Mouse (Mus musculus) liver, embryonic 16.5 days (tissue): ENCODE results near the gene Stx3. TPM values are rescaled to one million over a fixed set of nuclear protein-coding genes. Genes with fewer than 3 reads are reported as not detected.

Experiments used
- ATAC-seq: fragments of 200-750 bp; cut with Nextera tagmentation; 2 replicates; pipeline ENCODE4 v1.8.0; 2017; ENCODE audit warnings: low read depth, mild to moderate bottlenecking, moderate number of reproducible peaks, moderate library complexity
- H3K27ac ChIP-seq: fragments of 300-500 bp; sonication (generic); 2 replicates; pipeline ENCODE4 v1.5.1; 2014; ENCODE audit warnings: mild to moderate bottlenecking, low read length
- H3K27me3 ChIP-seq: fragments of 300-500 bp; sonication (generic); 2 replicates; pipeline ENCODE4 v1.6.1; 2014; ENCODE audit warnings: low read depth, low read length, mixed read lengths; ENCODE audit not compliant: control insufficient read depth, insufficient read depth
- H3K36me3 ChIP-seq: fragments of 300-500 bp; sonication (generic); 2 replicates; pipeline ENCODE4 v1.6.1; 2014; ENCODE audit warnings: mild to moderate bottlenecking; ENCODE audit not compliant: control insufficient read depth, insufficient read depth
- H3K4me1 ChIP-seq: fragments of 300-500 bp; sonication (generic); 2 replicates; pipeline ENCODE4 v1.6.1; 2014; ENCODE audit warnings: low read depth, low read length, mixed read lengths; ENCODE audit not compliant: control insufficient read depth
- H3K4me2 ChIP-seq: fragments of 300-500 bp; sonication (generic); 2 replicates; pipeline ENCODE4 v1.6.1; 2014; ENCODE audit warnings: low read depth, low read length, mixed read lengths
- H3K4me3 ChIP-seq: fragments of 300-500 bp; sonication (generic); 2 replicates; pipeline ENCODE4 v1.5.1; 2014; ENCODE audit warnings: low read depth, mild to moderate bottlenecking, low read length
- H3K9ac ChIP-seq: fragments of 300-500 bp; sonication (generic); 2 replicates; pipeline ENCODE4 v1.6.1; 2014; ENCODE audit warnings: low read depth, low read length
- H3K9me3 ChIP-seq: fragments of 300-500 bp; sonication (generic); replicated peaks from 2 replicates; pipeline ENCODE4 v1.6.1; 2016; ENCODE audit warnings: low read length; ENCODE audit not compliant: control insufficient read depth
- WGBS: fragments of 180-500 bp; shearing (Covaris S2); extraction: QIAGEN DNeasy Blood & Tissue Kit; methylation state at CpG from one replicate; pipeline ENCODE4 v1.1.7; 2014; ENCODE audit not compliant: insufficient replicate concordance; 5-methylcytosine and 5-hydroxymethylcytosine counted together
- polyA plus RNA-seq: library from polyadenylated mRNA; unstranded; fragments of >200 nt; fragmentation: Nextera tagmentation; extraction: Ambion mirVana; gene quantifications from 2 replicates; pipeline ENCODE4 v1.2.1, GENCODE M21; 2015

The Stx3 gene
- polyA plus RNA-seq, 1 experiment from 2014 or later, result 2.3 TPM

- H3K27ac ChIP-seq, result no peak overlapping the region
- H3K4me1 ChIP-seq, result peaks cover 5% of the 10 kb centered on the region
- H3K27me3 ChIP-seq, result no peaks in the 10 kb centered on the region
- H3K9me3 ChIP-seq, result no peaks in the 10 kb centered on the region
- H3K36me3 ChIP-seq, result peaks cover 6% of the 10 kb centered on the region; the same call in 1 of the 2 replicates
- no peak for ATAC-seq
- H3K9ac ChIP-seq, result no peak overlapping the region
- WGBS, result 74% methylated on average over 5 of the region's 5 CpGs
- H3K4me2 ChIP-seq, result peak overlapping the region; percentile 69
- H3K4me3 ChIP-seq, result peak overlapping the region; percentile 76
Observed at GRCm38 (mm10) chr19:11769257-11769920, 49.8 kb downstream of the Stx3 start.

- Histone ChIP-seq H3K4me2 (no peak overlapping the region), H3K9me3 (no peaks in the 10 kb centered on the region), H3K27ac (no peak overlapping the region), H3K4me3 (no peak overlapping the region), H3K36me3 (peaks cover 2% of the 10 kb centered on the region; the same call in 1 of the 2 replicates), H3K4me1 (peaks cover 5% of the 10 kb centered on the region), H3K27me3 (no peaks in the 10 kb centered on the region), H3K9ac (no peak overlapping the region)
- WGBS, result 4% methylated on average over 3 of the region's 3 CpGs
- ATAC-seq, result no peak
Observed at GRCm38 (mm10) chr19:11768163-11768562, 51.0 kb downstream of the Stx3 start.

- Histone ChIP-seq H3K4me3 (no peak overlapping the region), H3K9ac (no peak overlapping the region), H3K4me1 (peaks cover 5% of the 10 kb centered on the region), H3K9me3 (no peaks in the 10 kb centered on the region), H3K36me3 (no peaks in the 10 kb centered on the region), H3K27ac (0 out of 2 replicates have a peak overlapping the region, but pooled peaks have one; percentile 16), H3K27me3 (no peaks in the 10 kb centered on the region), H3K4me2 (no peak overlapping the region)
- no peak for ATAC-seq
- WGBS, result 36% methylated on average over 4 of the region's 4 CpGs
Observed at GRCm38 (mm10) chr19:11766413-11766812, 52.8 kb downstream of the Stx3 start.

DNA sequence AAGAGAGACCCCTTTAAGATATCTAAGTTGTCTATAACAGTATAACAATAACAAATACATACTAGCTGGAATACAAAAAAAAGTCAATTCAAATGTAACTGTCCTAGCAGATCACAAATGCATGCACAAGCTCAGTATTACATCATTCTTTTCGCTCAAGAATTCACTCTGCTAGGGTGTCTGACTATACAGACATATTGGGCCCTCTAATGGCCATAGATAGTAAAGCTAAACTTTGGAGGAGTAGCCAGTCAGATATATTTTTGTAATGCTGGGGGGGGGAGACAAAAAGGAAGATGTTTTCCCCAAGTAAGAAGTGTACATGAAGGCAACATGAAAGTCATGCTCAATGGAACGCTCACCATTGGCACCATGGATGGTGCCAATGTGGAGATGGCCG lies 54.1 kb downstream of the Stx3 start:
- H3K4me3 ChIP-seq, result no peak overlapping the region
- ATAC-seq, result no peak
- no peak overlapping the region for H3K4me2 ChIP-seq
- H3K9me3 ChIP-seq, result no peaks in the 10 kb centered on the region
- H3K4me1 ChIP-seq, result no peaks in the 10 kb centered on the region; the same call in 1 of the 2 replicates
- whole genome bisulfite sequencing, result 70% methylated on average over 3 of the region's 3 CpGs
- no peak overlapping the region for H3K27ac ChIP-seq
- H3K9ac ChIP-seq, result no peak overlapping the region
- no peaks in the 10 kb centered on the region for H3K27me3 ChIP-seq
- H3K36me3 ChIP-seq, result no peaks in the 10 kb centered on the region

DNA sequence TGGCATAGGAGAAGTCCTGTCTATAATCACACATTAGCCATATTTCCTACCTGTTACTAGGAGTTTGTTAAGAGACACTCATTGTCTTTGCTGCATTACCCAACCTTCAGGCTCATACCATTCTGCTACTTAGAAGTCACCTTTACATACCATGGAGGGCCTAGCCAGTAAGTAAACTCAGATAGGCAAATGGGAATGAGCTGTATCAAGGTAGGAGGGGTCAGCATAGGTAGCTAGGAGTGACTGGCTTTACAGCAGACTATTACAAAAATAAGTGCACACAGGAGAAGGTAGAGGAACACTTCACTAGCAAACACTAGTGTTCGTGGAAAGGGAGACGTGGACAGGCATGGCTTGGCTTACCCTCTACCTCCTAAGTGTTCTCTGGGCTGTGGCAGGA lies 71.9 kb downstream of the Stx3 start, which contains the start of gene Gif:
Gif (plus strand) TSS at position 257 of the 400 bp plus-strand sequence.
- 73% methylated on average over 2 of the region's 2 CpGs for WGBS
- Histone ChIP-seq H3K9me3 (no peaks in the 10 kb centered on the region), H3K27me3 (no peaks in the 10 kb centered on the region), H3K9ac (no peak within 1 kb of the TSS), H3K27ac (no peak within 1 kb of the TSS), H3K4me2 (no peak within 1 kb of the TSS), H3K36me3 (no peaks in the 10 kb centered on the region), H3K4me3 (no peak within 1 kb of the TSS), H3K4me1 (peaks cover 9% of the 10 kb centered on the region; the same call in 1 of the 2 replicates)
- ATAC-seq, result no peak

DNA sequence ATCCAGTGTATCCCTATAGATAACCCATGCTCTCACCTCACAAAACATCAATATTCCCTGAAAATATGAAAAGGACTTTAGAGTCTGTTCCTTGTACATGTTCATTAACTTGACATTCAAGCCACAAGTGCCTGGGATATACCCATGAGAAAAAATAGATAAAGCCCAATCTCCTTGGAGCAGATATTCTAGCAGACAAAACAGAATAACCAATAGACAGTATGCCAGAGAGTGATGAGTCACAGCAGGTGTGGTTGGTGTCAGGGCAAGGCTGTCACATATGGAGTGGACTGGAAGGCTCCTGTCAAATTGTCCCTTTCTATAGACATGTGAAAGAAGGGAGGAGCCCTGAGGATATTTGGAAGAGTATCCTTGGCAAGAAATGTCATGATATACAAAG lies 73.5 kb downstream of the Stx3 start:
- H3K4me2 ChIP-seq, result no peak overlapping the region
- no peak overlapping the region for H3K27ac ChIP-seq
- no peaks in the 10 kb centered on the region for H3K27me3 ChIP-seq
- no peak overlapping the region for H3K9ac ChIP-seq
- ATAC-seq, result peak; percentile 87
- H3K4me1 ChIP-seq, result peaks cover 9% of the 10 kb centered on the region; the same call in 1 of the 2 replicates
- H3K36me3 ChIP-seq, result no peaks in the 10 kb centered on the region
- no peaks in the 10 kb centered on the region for H3K9me3 ChIP-seq
- no peak overlapping the region for H3K4me3 ChIP-seq

GRCm38 (mm10) chr19:11736455-11736854 lies 82.7 kb downstream of the Stx3 start:
- Histone ChIP-seq H3K36me3 (no peaks in the 10 kb centered on the region), H3K27me3 (no peaks in the 10 kb centered on the region), H3K9ac (no peak overlapping the region), H3K9me3 (no peaks in the 10 kb centered on the region), H3K27ac (no peak overlapping the region), H3K4me2 (no peak overlapping the region), H3K4me3 (no peak overlapping the region), H3K4me1 (peaks cover 4% of the 10 kb centered on the region; the same call in 1 of the 2 replicates)
- ATAC-seq, result peak; percentile 72
- WGBS, result 20% methylated on average over 1 of the region's 1 CpGs

DNA sequence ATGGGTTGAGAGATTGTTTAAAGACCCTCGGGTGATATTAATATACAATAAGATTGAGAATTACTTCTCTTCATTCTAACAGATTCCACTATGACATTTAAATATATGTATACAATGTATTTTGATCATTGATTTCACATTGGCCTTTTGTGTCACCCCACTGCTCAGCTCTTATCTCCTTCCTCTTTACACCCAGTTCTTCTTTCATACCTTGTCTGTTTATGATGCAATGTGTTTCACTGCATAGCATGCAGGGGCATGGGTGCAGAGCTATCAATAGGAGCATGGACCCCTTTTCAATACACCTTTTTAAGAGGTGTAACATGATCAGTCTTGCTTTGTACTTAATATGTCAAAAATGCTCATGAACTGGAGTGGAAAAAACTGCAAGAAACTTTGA lies 88.9 kb downstream of the Stx3 start:
- ATAC-seq, result no peak
- H3K9me3 ChIP-seq, result no peaks in the 10 kb centered on the region
- WGBS, result 51% methylated on average over 1 of the region's 1 CpGs
- H3K36me3 ChIP-seq, result no peaks in the 10 kb centered on the region
- H3K27ac ChIP-seq, result no peak overlapping the region
- H3K4me3 ChIP-seq, result no peak overlapping the region
- no peak overlapping the region for H3K4me2 ChIP-seq
- H3K27me3 ChIP-seq, result no peaks in the 10 kb centered on the region
- peaks cover 4% of the 10 kb centered on the region; the same call in 1 of the 2 replicates for H3K4me1 ChIP-seq
- no peak overlapping the region for H3K9ac ChIP-seq

DNA sequence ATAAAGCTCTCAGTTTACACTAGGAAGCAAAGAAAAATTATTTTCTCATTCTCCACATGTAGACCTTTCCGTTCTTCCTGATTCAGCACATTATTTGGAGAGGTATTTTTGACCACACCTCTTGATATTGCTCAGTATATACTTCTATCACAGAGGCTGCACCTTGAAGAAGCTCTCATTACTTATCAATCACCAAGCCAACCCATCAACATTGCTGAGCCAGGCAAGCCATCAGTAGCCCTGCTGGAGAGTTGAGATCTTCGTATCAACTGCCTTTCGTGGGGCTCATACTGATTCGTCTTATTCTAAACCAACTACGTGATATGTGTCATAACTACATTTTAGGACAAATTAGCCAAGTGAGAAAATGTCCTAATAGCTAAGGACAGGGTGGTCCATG lies 91.9 kb downstream of the Stx3 start:
- WGBS, result 26% methylated on average over 5 of the region's 5 CpGs
- no peak overlapping the region for H3K4me2 ChIP-seq
- H3K27ac ChIP-seq, result no peak overlapping the region
- peaks cover 4% of the 10 kb centered on the region; the same call in 1 of the 2 replicates for H3K4me1 ChIP-seq
- no peaks in the 10 kb centered on the region for H3K36me3 ChIP-seq
- H3K27me3 ChIP-seq, result no peaks in the 10 kb centered on the region
- H3K9ac ChIP-seq, result no peak overlapping the region
- no peak overlapping the region for H3K4me3 ChIP-seq
- peak; percentile 84 for ATAC-seq
- no peaks in the 10 kb centered on the region for H3K9me3 ChIP-seq
